Mouse (Mus musculus) yolk sac, embryonic 10.5 days (tissue): ENCODE measurements around the gene Kif13a.

Experiments used
- DNase-seq: peaks from one replicate; pipeline ENCODE4 v3.0.0-alpha.2; 2017; ENCODE audit warnings: low spot score

Kif13a gene

DNA sequence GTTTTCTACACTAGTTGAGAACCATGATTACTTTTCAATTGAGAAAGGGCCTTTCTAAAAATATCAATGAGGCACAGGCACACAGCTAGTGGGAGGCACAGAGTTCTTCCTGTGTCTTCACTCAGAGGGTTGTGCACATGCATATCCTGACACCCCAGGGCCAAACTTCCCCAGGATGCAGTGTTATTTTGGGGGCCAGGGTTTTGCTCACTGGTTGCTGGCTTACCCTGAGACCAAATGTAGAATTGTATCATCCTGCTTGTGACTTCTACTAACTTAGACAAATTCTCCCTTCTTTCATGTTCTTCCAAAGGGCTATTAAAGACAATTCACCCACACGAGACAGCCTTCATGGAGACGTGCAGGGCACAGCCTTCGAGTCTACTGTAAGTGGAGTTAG lies 45.7 kb downstream of the Kif13a start:
- DNase-seq, result no peak

DNA sequence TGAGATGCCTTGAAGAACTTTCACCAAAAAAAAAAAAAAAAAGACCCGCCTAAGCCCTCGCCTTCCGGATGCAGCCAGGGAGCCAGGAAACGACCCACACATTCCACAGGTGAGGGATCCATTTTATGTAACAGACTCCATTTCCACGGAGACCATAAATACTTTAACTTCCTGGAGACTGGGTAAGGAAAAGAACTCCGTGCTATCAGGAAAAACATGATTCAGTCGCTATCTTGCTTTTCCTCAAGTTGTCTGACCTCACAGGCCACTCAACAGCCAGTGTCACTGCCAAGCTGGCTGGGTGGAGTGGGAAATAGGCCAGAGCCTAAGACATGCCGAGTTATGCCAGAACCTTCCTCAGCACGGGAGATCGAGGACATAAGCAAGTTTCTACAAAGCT lies 46.3 kb downstream of the Kif13a start:
- no peak for DNase-seq

DNA sequence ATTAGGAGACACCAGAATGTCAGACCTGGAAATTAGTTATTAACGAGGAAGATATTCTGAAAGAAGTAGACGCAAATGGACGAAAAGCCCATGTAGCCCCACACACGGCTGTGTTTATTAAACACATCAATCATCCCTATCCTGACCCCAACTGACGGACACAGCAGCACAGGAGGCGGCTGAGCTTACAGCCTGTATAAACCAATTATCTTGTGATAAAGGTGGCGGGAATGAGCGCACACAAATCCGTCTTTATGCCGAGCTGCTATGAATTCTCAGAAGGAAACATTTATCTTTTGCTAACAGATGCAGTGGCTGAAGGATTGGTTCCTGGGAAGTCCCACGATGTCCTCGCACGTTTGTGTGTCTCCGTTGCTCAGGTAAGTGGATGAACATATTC lies 48.9 kb downstream of the Kif13a start:
- no peak for DNase-seq

DNA sequence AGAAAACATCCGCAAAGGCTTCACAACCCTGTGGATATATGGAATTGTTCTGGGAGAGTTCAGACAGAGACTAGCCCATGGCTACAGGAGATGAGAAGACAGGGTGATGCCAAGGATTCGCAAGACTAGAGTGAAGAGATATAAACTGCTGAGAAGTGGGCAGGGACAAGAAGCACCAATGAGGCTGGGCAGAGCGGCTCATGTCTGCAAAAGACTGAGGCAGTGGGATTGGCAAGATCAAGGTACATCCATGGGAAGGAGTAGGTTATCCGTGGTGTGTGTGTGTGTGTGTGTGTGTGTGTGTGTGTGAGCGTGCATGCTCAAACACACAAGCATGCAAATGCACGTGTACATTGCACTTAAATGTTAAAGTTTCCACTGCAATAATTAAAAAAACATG lies 49.4 kb downstream of the Kif13a start:
- no peak for DNase-seq

DNA sequence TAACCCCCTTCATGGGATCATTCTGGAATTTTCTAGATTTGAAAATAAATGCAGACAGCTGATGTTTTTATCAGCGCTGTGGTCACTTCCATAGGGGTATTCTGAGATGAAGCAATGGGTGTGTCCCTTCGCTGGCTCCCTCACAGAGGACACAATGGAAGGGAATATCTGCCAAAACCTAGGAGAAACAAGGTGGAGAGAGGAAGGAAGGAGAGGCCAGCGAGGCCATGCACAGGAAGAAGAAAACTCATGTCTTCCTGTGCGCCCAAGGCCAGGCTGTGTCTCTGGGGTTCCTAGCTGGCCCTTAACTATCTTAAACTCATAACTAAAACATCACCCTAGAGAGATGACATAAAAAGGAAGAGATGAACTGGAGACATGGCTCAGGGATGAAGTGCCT lies 52.6 kb downstream of the Kif13a start:
- DNase-seq, result no peak

DNA sequence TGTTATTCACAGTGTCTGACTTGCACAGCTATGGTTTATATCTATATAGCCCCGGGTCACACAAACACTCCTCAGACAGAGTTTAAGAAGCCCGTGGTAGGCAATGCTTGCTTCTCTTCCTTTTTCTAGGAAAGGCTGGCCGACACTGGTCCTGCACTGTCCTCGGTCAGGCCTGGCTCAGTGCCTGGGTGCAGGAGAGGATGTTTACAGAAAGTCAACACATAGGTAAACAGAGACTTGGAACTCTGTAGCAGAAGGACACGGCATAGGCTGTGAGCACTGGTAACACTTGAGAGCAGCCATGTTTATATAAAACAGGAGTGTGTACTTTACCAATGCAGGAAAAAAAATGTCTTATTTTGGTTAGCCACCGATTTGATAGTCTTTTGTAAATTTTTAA lies 54.3 kb downstream of the Kif13a start:
- DNase-seq, result peak; percentile 76

DNA sequence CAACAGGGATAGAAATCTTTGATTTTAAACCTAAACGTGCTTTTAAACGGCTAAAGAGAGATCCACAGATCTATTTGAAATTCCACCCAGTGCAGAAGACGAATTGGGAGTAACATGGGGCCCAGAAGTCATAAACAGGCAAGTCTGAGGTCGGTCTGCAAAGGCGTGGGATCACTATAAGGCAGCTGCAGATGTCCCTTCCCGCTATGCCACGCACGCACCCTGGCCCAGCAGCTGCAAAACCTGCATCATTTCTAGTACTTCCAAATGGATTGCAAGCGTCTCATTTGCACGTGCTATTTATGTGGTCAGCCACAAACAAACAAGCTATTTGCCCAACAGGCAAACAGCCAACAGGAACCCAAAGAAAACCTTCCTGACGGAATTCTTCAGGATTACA lies 56.9 kb downstream of the Kif13a start:
- no peak for DNase-seq

DNA sequence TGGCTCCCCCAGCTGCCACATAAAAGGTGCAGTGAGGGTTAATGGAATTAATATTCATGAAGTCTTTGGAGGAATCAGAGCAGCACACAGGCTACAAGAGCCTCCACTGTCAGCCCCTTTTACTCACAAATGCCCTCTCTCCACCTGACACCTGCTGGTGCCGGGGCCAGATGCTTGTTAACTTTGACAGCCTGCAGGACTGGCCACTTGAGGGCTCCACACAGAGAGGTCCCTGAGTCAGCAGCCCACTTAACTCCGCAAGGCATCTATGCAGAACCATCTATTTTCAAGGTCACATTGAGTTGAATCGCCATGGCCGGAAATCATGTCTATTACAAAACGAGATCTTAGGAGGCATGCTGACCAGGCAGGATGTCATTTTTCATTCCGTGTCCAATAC lies 57.5 kb downstream of the Kif13a start:
- DNase-seq, result no peak

DNA sequence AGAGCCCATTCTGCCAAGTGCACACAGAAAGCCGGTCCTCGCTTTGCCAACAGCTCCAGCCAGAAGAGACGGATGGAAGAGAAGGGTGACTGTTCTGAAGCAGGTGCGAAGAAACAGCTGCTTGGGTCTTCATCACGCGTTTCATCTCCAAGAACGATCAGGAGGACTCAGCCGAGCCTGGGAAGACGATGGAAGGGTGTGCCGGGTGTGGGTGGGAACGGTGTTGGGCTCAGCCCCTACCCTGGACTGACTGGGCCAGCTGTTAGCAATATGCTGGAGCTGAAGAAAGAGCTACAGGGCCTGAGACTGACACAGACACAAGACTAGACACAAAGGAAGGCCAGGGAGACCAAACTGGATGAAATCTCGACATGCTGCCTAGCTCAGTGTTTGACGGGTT lies 60.2 kb downstream of the Kif13a start:
- DNase-seq, result no peak

DNA sequence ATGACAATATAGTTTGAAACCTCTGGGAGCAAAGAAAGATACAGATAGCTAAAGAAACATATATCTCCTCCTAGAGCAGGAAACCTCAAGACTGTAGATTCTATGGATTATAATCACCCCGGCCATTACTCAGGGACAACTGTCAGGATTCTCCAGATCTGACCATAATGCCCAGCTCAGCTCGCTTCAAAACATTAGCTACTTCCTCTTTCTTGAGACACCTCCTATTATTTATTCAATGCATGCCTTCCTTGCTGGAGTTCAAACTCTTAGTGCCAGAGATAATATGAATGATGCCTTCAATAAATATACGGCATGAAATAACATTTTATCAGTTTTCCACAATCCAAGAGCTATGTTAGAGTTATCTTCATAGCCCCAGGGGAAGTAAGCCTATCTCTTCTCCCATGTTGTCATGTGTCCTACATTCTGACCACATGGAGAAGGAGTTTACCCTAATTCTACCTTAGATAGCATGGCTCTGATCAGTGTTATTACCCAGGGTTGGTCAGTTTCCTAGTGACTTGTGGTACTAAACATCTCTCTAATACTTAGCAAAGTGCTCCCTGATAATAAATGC lies 66.4 kb downstream of the Kif13a start:
- DNase-seq, result no peak

DNA sequence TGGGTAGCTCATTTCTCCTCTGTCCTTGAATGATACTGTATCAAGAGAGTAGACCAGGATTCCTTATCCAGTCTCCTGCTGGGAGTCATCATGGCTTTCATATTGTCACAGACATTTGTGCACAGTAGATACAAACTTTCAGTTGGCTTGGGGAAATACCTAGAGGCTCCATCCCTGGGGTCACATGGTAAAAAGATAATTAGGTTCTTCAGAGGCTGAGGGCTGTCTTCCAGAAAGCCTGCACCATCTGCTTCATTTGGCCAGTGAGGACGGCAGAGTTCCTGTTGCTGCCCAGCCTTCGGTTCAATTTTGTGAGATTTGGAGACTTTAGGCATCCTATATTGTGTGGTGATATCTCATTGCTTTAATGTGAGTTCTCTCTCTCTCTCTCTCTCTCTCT lies 69.8 kb downstream of the Kif13a start:
- no peak for DNase-seq

DNA sequence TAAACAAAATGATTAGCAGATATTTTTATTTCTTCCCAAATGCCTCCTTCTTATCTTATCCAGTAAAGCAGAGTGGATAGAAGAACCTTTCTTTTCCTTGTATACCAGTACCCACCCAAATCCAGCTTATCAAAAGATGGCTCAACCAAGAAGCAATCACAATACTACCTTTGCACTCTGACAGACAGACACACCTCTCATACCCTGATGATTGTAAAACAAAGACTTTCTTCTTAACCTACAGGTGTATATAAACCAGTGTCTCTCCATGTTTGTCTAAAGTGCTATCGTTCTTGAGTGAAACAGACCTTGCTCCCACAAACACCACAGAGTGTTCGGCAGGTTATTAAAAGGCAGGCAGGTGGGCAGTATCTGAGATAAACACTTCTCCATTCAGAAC lies 70.5 kb downstream of the Kif13a start:
- no peak for DNase-seq

DNA sequence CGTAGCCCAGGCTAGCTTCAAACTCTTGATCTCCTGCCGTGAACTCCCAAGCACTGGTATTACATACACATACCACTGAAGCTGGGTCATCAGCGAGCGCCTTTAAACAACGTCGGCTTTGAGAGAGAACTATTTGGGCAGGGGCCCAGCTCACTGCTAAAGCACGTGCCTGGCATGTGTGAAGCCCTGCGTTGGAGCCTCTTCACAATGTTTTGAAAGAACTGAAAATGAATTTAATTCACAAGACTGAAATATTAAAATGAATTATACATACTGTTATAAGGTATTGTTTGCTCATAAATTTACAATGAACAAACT lies 70.9 kb downstream of the Kif13a start:
- DNase-seq, result no peak

DNA sequence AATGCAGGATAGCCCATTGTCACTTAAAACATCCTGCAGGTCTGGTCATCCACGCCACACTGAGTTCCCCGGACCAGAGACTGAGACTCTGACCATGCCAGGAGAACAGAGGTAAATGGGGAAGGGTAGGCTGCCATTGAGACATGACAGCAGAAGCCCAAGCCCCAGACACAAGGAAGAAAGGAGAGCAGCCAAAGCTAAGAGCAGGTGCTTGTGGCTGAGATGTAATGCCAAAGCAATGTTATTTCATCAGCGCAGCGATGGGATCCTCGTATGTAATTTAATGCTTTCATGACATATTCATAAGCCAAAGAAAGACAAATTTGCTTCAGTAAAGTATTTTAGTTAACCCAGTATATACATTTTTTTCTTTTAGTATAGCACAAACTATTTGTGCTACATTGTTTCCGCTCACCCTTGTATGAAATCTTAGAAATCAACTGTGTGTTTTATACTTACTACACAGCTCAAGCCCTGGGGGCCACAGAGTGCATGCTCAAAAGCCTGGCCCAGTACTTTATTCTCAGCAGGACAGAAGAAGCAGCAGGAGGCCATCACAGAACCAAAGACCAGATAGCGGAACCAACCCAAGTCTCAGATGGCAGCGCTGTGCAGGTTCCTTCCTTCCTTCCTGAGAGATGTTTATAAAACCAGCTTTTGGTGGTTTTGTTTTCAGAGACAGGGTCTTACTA lies 71.4 kb downstream of the Kif13a start:
- no peak for DNase-seq

DNA sequence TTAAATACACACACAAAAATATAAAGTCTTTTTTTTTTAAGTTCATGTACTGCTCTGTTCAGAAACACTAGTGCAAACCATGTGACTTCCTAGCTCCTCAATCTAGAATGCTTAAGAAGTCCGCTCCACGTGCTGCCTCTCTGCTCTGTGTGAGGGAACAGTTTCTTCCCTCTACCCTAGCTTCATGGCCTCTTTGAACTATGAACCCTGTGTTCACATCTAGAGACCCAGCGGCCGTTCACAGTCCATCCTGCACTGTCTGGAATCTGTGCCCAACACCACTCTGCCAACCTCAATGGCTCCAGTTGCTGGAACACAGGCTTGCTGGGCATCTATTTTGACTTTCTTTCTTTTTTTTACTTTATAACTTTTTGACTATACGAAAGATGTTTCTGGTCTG lies 75.2 kb downstream of the Kif13a start:
- no peak for DNase-seq

DNA sequence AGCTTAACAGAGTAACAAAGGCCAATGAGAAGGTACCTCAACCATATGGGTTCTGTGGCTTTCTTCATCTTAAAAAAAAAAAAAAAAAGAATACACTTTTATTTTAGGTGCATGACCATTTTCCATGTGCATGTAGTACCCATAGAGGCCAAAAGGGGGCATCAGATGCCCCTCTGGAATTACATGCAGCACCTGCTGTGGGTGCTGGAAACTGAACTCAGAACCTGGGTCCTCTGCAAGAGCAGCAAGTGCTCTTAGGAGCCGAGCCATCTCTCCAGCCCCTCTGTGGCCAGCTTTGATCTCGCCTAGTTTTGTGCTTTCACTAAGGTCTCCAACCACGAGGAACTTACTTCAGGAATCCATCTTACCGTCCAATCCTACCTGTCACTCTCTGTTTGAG lies 77.2 kb downstream of the Kif13a start:
- no peak for DNase-seq

DNA sequence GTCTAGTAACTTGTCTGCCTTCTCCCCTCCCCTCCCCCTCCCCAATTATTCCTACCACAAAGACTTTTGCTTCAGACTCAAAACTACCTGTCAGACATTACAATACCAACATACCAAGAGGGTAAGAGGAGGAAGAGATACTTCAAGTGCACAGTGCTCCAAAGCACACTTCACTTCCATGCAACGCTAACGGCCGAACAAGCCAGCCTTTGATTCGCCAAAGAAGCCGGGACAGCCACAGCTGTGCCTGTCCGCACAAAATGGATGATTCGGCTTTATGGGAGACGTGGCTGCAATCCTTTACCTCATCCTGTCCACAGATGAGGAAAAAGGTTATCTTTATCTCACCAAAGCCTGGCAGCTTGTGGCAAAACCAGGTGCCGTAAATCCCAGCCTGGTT lies 84.2 kb downstream of the Kif13a start:
- no peak for DNase-seq

DNA sequence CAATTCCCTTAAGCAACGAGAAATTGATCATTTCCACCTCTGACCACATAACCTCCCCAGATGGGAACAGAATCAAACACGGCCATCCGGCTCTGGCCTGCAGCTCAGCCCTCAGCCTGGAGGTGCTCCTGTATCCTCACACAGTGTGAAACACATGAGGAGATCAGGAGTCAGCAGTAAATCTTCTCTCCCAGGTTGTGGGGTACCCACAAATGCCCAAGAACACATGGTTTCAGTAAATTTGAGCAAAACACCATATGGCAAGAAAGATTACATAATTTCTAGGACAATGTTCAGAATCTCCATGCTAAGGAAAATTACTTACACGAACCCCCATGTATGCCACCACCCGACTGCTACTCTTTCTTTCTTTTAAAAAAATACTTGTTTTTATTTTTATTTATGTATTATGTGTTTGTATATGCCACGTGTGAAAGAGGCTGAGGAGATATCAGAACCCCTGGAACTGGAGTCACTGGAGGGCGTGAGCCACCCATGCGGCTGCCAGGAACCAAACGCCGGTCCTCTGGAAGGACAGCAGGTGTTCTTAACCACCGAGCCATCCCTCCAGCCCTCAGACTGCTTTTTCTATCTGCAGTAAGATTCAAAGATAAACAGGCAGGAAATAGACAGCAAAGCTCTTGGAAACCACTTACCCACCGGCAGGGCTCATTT lies 85.0 kb downstream of the Kif13a start:
- DNase-seq, result no peak

DNA sequence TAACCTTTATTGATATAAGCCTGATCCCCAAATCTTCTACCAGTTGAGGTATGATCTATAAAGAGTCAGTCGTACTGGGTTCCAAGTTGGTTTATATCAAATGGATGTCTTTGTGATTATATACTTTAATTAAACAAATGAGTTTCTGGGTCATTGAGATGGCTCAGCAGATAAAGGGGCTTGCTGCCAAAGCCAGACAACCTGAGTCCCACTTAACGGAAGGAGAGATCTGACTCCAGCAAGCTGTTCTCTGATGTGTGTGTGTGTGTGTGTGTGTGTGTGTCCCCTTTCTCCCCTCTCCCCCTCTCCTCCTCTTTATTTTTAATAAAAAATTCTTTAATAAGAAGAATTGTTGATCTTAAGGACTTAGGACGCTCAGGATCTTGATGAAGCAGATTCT lies 86.0 kb downstream of the Kif13a start:
- no peak for DNase-seq

DNA sequence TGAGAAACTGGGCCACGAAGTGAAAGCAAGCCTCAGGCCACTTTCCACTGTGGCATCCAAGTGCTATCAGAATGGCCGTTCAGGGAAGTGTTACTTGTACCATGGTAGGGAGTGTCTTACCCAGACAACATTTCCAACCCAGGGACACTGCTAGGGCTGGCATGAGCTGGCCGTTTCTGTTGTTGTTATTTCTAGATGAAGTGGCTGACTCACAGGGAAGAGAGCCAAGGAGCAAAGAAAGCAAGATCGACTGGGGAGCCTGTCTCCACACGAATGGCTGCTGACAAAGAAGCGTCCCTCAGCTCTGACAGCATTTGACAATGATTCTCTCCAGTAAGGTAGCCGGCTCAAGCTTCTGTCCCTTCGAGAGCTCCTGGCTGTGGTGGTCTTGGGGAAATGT lies 87.5 kb downstream of the Kif13a start:
- no peak for DNase-seq

DNA sequence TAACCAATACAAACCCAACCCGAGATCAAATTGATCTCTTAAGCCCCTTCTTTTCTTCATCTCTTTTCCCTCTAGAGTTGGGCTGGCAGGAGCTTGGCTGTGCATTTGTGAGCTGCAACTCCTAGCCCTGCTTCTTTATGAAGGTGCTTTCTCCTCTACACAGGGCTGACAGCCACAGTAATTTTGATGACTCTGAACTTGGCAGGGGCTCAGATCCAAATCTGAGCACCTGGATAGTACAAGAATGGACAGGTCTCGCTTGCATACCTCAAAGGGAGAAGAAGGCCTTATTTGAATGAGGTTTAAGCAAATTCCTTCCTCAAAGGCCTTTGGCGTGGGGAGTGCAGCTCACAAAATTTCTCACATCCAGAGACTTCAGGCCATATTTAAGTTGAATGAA lies 88.0 kb downstream of the Kif13a start:
- no peak for DNase-seq

DNA sequence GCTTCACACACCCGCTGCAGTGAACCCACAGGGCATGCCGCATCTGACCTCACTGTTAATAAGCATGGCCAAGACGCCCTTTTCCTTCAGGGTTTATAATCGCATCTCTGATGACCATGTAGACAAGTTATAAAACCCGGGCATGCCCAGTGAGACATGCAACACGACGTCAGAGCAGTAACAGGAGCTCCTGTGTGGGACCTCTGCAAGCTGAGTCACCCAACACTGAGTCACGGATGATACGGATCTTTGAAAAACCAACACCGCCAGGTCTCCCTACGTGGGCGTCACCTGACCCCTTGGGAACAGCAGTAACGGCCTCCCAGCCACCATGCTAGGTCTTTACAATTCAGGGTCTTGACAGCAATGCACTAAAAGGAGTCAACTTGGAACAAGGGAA lies 89.0 kb downstream of the Kif13a start:
- no peak for DNase-seq

DNA sequence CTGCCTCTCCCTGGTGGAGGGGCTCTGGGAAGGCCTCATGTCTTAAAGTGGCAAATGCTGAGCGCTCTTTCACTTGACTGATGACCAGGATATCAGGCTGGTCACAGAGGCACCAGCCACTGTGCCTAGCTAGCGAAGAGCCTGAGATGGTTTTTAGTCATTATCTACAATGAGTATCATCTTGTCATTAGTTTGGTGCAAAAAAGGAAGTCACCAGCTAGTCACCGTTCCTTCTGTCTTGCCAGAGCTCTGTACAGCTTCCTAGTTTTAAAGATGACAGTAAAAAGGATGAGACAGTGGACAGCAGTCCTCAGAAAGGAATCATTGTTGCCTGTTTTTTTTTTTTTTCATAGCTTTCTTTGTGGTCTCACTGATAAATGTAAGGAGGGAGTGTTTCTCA lies 90.4 kb downstream of the Kif13a start:
- no peak for DNase-seq

DNA sequence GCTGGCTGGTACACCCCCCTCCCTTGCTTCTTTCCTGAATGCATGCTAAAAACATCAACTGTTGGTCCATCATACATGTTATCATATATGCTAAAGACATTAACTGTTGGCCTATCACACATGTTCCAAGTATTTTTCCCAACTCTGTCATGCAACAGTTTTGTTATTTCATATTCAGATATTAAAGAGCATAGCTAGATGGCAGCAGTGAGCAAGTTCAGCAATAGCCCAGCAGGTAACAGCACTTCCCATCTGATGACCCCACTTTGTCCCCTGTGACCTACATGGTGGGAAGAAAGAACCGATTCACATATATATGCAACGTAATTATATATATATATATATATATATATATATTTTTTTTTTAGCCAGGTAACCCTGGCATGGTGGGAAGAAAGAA lies 91.1 kb downstream of the Kif13a start:
- DNase-seq, result no peak
